8 mouse cellular contexts compared by ENCODE assay signal in the genomic region with DNA sequence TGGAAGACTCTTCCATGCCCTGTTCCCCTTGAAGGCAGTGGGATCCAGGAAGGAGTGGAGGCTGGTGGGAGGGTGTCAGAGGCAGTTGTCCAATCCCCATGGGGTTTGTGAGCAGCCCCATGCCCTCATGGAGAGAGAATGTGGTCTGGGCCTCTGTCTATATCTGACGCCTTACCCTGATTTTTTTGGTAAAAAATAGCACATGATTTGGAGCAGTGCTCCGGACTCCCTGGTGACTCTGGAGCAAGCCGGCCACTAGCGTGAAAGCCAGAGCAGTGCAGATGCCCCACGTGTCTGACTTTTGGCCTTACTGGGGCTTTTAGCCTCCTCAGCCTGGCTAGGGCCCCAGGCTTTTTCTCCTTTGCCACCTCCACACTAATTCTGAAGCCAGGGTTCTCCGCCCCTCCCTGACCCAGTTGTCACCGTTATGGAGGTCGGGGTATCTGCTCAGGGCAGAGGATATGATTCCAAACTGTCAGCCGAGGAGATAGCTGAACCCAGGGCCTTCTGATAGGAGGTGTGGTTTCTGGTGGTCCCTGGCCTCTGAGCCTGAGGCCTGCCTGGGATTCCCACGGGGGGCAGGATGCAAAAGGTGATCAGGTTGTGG. TPM values are rescaled to one million over a fixed set of nuclear protein-coding genes. Genes with fewer than 3 reads are reported as not detected.
DNase-seq lines count a peak whose midpoint lies in the region; ATAC-seq and TF ChIP-seq lines count a peak whose summit lies in the region.
"Had no signal": no experiment of that assay in that cellular context is flagged by ENCODE, and none has a peak within 500 bp of the region (broad histone marks: within the 10 kb centered on the region; RNA-seq: fewer than 3 reads in every experiment).

No protein-coding gene starts in this region.

- H3K36me3 ChIP-seq in spleen, adult 2 months (ENCODE audit: control insufficient read depth, insufficient read depth, low read length) = peaks cover 6% of the 10 kb centered on the region
- H3K36me3 ChIP-seq in embryonic facial prominence, embryonic 14.5 days (ENCODE audit: control insufficient read depth, insufficient read depth, low read length) = peaks cover 32% of the 10 kb centered on the region
- H3K36me3 ChIP-seq in hindbrain, postnatal 0 days (ENCODE audit: insufficient read depth, low read length) = peaks cover 19% of the 10 kb centered on the region
- H3K36me3 ChIP-seq in midbrain, embryonic 12.5 days = peaks cover 30% of the 10 kb centered on the region

- peak overlapping the region; percentile 81 for H3K4me3 ChIP-seq in spleen, adult 2 months (ENCODE audit: extremely low read depth, insufficient read depth, insufficient read length)
- peak overlapping the region; percentile 91 for H3K4me3 ChIP-seq in embryonic facial prominence, embryonic 14.5 days (ENCODE audit: low read depth, low read length)
- H3K4me3 ChIP-seq in hindbrain, postnatal 0 days (ENCODE audit: low read length) = peak overlapping the region; percentile 74
- H3K4me3 ChIP-seq in midbrain, embryonic 12.5 days = peak overlapping the region; percentile 73

- 37% methylated on average over 10 of the region's 10 CpGs for WGBS in spleen, adult 2 months
- WGBS in embryonic facial prominence, embryonic 14.5 days = 46% methylated on average over 9 of the region's 10 CpGs
- 26% methylated on average over 10 of the region's 10 CpGs for WGBS in hindbrain, postnatal 0 days
- WGBS in midbrain, embryonic 12.5 days = 47% methylated on average over 10 of the region's 10 CpGs

- H3K9me3 ChIP-seq in embryonic facial prominence, embryonic 14.5 days (ENCODE audit: control insufficient read depth, low read length) = no peaks in the 10 kb centered on the region
- H3K9me3 ChIP-seq in hindbrain, postnatal 0 days (ENCODE audit: low read length) = no peaks in the 10 kb centered on the region
- H3K9me3 ChIP-seq in midbrain, embryonic 12.5 days = no peaks in the 10 kb centered on the region

- peaks cover 28% of the 10 kb centered on the region for H3K4me1 ChIP-seq in spleen, adult 2 months (ENCODE audit: control insufficient read depth, insufficient read depth, insufficient read length)
- H3K4me1 ChIP-seq in embryonic facial prominence, embryonic 14.5 days (ENCODE audit: control insufficient read depth, insufficient read depth, low read length) = peaks cover 39% of the 10 kb centered on the region
- H3K4me1 ChIP-seq in hindbrain, postnatal 0 days (ENCODE audit: insufficient read depth, low read length) = peaks cover 44% of the 10 kb centered on the region
- peaks cover 64% of the 10 kb centered on the region for H3K4me1 ChIP-seq in midbrain, embryonic 12.5 days

- DNase-seq in spleen, adult 2 months (ENCODE audit: low read depth in 1 of 2, low spot score in 2 of 2) = no peak
- DNase-seq in spleen, postnatal 36 days (ENCODE audit: low spot score in 2 of 2) = no peak
- DNase-seq in embryonic facial prominence, embryonic 14.5 days (ENCODE audit: low spot score) = no peak
- DNase-seq in hindbrain, postnatal 0 days (ENCODE audit: low spot score) = no peak
- no peak for DNase-seq in gastrocnemius, adult 18-20 months (ENCODE audit: low spot score)

- TF ChIP-seq CTCF in spleen, adult 2 months (IDR thresholded peaks at IDR 0.05; ENCODE audit: extremely low read depth, insufficient read depth, insufficient read length, insufficient replicate concordance) = no peak
- no peak for TF ChIP-seq CTCF in hindbrain, postnatal 0 days (IDR thresholded peaks at IDR 0.05; ENCODE audit: low read depth)

- peak overlapping the region; percentile 92 for H3K9ac ChIP-seq in embryonic facial prominence, embryonic 14.5 days (ENCODE audit: low read depth, low read length)
- peak overlapping the region; percentile 85 for H3K9ac ChIP-seq in hindbrain, postnatal 0 days (replicated peaks; ENCODE audit: low read length)
- H3K9ac ChIP-seq in midbrain, embryonic 12.5 days (replicated peaks) = peak overlapping the region; percentile 92

- peak overlapping the region; percentile 96 for H3K4me2 ChIP-seq in embryonic facial prominence, embryonic 14.5 days (ENCODE audit: low read depth, low read length)
- H3K4me2 ChIP-seq in hindbrain, postnatal 0 days (ENCODE audit: low read depth, low read length) = peak overlapping the region; percentile 99
- H3K4me2 ChIP-seq in midbrain, embryonic 12.5 days (replicated peaks) = peak overlapping the region; percentile 98

- peak overlapping the region; percentile 8; the same call in 1 of the 2 replicates for H3K27ac ChIP-seq in spleen, adult 2 months (ENCODE audit: insufficient read depth, low read length)
- no peak overlapping the region for H3K27ac ChIP-seq in embryonic facial prominence, embryonic 14.5 days (replicated peaks; ENCODE audit: low read depth, low read length)
- H3K27ac ChIP-seq in hindbrain, postnatal 0 days = no peak overlapping the region
- no peak overlapping the region for H3K27ac ChIP-seq in midbrain, embryonic 12.5 days (replicated peaks)

- TF ChIP-seq POLR2A in spleen, adult 2 months (IDR thresholded peaks at IDR 0.05; ENCODE audit: low read depth, low read length) = no peak

- no peak for ATAC-seq in embryonic facial prominence, embryonic 14.5 days (ENCODE audit: low read depth)
- no peak for ATAC-seq in hindbrain, postnatal 0 days
- ATAC-seq in midbrain, embryonic 12.5 days (ENCODE audit: low FRiP score, low read depth) = no peak
- ATAC-seq in CD4-positive, CD25-positive, alpha-beta regulatory T cell, adult 4 months = no peak

- H3K27me3 ChIP-seq in spleen, adult 2 months (ENCODE audit: control insufficient read depth, insufficient read depth, low read length) = no peaks in the 10 kb centered on the region
- no peaks in the 10 kb centered on the region for H3K27me3 ChIP-seq in embryonic facial prominence, embryonic 14.5 days (replicated peaks; ENCODE audit: control insufficient read depth, insufficient read depth, low read length)
- H3K27me3 ChIP-seq in hindbrain, postnatal 0 days (ENCODE audit: insufficient read depth, low read length) = no peaks in the 10 kb centered on the region
- no peaks in the 10 kb centered on the region for H3K27me3 ChIP-seq in midbrain, embryonic 12.5 days

RNA-seq across cellular contexts. Expression of a gene that starts 3.5 kb away (rescaled TPM):
- 51.9 and 54.5 TPM in 2 replicates for polyA plus RNA-seq in spleen, adult 2 months (2012; rRNA removed)
- polyA plus RNA-seq in embryonic facial prominence, embryonic 14.5 days (2014; fragmentation: Nextera tagmentation; extraction: Ambion mirVana) = 16.0 and 16.1 TPM in 2 replicates
- 170 and 190 TPM in 2 replicates for total RNA-seq in hindbrain, postnatal 0 days (2014; rRNA removed)
- 18.8 and 19.4 TPM in 2 replicates for polyA plus RNA-seq in hindbrain, postnatal 0 days (2015; fragmentation: Nextera tagmentation; extraction: Ambion mirVana)
- polyA plus RNA-seq in midbrain, embryonic 12.5 days (2016; fragmentation: Nextera tagmentation; extraction: Ambion mirVana) = 15.7 and 17.7 TPM in 2 replicates
- 10 to 100 TPM; 18.1 to 21.7 TPM for polyA plus RNA-seq in CD4-positive, CD25-positive, alpha-beta regulatory T cell, adult 4 months (2017; shearing (Covaris generic))
- 10 to 100 TPM; 16.1 to 24.5 TPM for total RNA-seq in gastrocnemius, adult 18-20 months (2021)

RNA-seq across cellular contexts. Expression of a gene that starts 15.4 kb away (rescaled TPM):
- 19.3 and 23.7 TPM in 2 replicates for polyA plus RNA-seq in spleen, adult 2 months (2012; rRNA removed)
- polyA plus RNA-seq in embryonic facial prominence, embryonic 14.5 days (2014; fragmentation: Nextera tagmentation; extraction: Ambion mirVana) = 21.9 and 29.0 TPM in 2 replicates
- 216 and 223 TPM in 2 replicates for total RNA-seq in hindbrain, postnatal 0 days (2014; rRNA removed)
- polyA plus RNA-seq in hindbrain, postnatal 0 days (2015; fragmentation: Nextera tagmentation; extraction: Ambion mirVana) = 128 and 137 TPM in 2 replicates
- 93.5 and 100 TPM in 2 replicates for polyA plus RNA-seq in midbrain, embryonic 12.5 days (2016; fragmentation: Nextera tagmentation; extraction: Ambion mirVana)
- under 1 TPM; 0.87 to 0.94 TPM for polyA plus RNA-seq in CD4-positive, CD25-positive, alpha-beta regulatory T cell, adult 4 months (2017; shearing (Covaris generic))
- total RNA-seq in gastrocnemius, adult 18-20 months (2021) = under 1 TPM; 0.34 to 0.52 TPM

RNA-seq across cellular contexts. Expression of a gene that starts 18.2 kb away (rescaled TPM):
- polyA plus RNA-seq in spleen, adult 2 months (2012; rRNA removed) = 0.85 and 1.5 TPM in 2 replicates
- 18.6 and 19.5 TPM in 2 replicates for polyA plus RNA-seq in embryonic facial prominence, embryonic 14.5 days (2014; fragmentation: Nextera tagmentation; extraction: Ambion mirVana)
- 0.36 and 0.52 TPM in 2 replicates for total RNA-seq in hindbrain, postnatal 0 days (2014; rRNA removed)
- polyA plus RNA-seq in hindbrain, postnatal 0 days (2015; fragmentation: Nextera tagmentation; extraction: Ambion mirVana) = 0.26 and 0.28 TPM in 2 replicates
- polyA plus RNA-seq in midbrain, embryonic 12.5 days (2016; fragmentation: Nextera tagmentation; extraction: Ambion mirVana) = not detected in 2 replicates
- not detected for polyA plus RNA-seq in CD4-positive, CD25-positive, alpha-beta regulatory T cell, adult 4 months (2017; shearing (Covaris generic))
- total RNA-seq in gastrocnemius, adult 18-20 months (2021) = 100 to 1,000 TPM; 283 to 304 TPM
- total RNA-seq: adrenal gland, postnatal 36 days had no signal

RNA-seq across cellular contexts. Expression of a gene that starts 26.9 kb away (rescaled TPM):
- polyA plus RNA-seq in spleen, adult 2 months (2012; rRNA removed) = not detected in 2 replicates
- 0.25 and 0.61 TPM in 2 replicates for polyA plus RNA-seq in embryonic facial prominence, embryonic 14.5 days (2014; fragmentation: Nextera tagmentation; extraction: Ambion mirVana)
- not detected in 2 replicates for total RNA-seq in hindbrain, postnatal 0 days (2014; rRNA removed)
- polyA plus RNA-seq in hindbrain, postnatal 0 days (2015; fragmentation: Nextera tagmentation; extraction: Ambion mirVana) = not detected in 2 replicates
- polyA plus RNA-seq in midbrain, embryonic 12.5 days (2016; fragmentation: Nextera tagmentation; extraction: Ambion mirVana) = not detected in 2 replicates
- not detected for polyA plus RNA-seq in CD4-positive, CD25-positive, alpha-beta regulatory T cell, adult 4 months (2017; shearing (Covaris generic))
- total RNA-seq in gastrocnemius, adult 18-20 months (2021) = not detected
- total RNA-seq: adrenal gland, postnatal 36 days had no signal

RNA-seq across cellular contexts. Expression of a gene that starts 46.8 kb away (rescaled TPM):
- 12.6 and 13.8 TPM in 2 replicates for polyA plus RNA-seq in spleen, adult 2 months (2012; rRNA removed)
- 37.8 and 41.6 TPM in 2 replicates for polyA plus RNA-seq in embryonic facial prominence, embryonic 14.5 days (2014; fragmentation: Nextera tagmentation; extraction: Ambion mirVana)
- 25.0 and 32.0 TPM in 2 replicates for total RNA-seq in hindbrain, postnatal 0 days (2014; rRNA removed)
- polyA plus RNA-seq in hindbrain, postnatal 0 days (2015; fragmentation: Nextera tagmentation; extraction: Ambion mirVana) = 46.8 and 49.0 TPM in 2 replicates
- 19.1 and 22.7 TPM in 2 replicates for polyA plus RNA-seq in midbrain, embryonic 12.5 days (2016; fragmentation: Nextera tagmentation; extraction: Ambion mirVana)
- 10 to 100 TPM in 1 of 2 experiments, 1 to 10 TPM in 1; 8.5 to 13.3 TPM for polyA plus RNA-seq in CD4-positive, CD25-positive, alpha-beta regulatory T cell, adult 4 months (2017; shearing (Covaris generic))
- 100 to 1,000 TPM; 514 to 515 TPM for total RNA-seq in gastrocnemius, adult 18-20 months (2021)

Comparison
In these comparisons a context has a peak if more than half of its experiments do, and no peak if none do; other contexts are left out.
1. RNA of a gene that starts 15.4 kb away (polyA plus RNA-seq): 128 to 137 TPM in hindbrain, postnatal 0 days, 93.5 to 100 TPM in midbrain, embryonic 12.5 days, 21.9 to 29.0 TPM in embryonic facial prominence, embryonic 14.5 days and 19.3 to 23.7 TPM in spleen, adult 2 months; 0.87 to 0.94 TPM in CD4-positive, CD25-positive, alpha-beta regulatory T cell, adult 4 months; every median in the first group is over 10 times any median in the second.
2. Peak in every context shown above with its lines, with median percentiles within 50 percentile points of each other: H3K4me3 ChIP-seq, H3K4me2 ChIP-seq and H3K9ac ChIP-seq.